Mouse (Mus musculus): ENCODE results near the gene Lmod2.

The Lmod2 gene

DNA sequence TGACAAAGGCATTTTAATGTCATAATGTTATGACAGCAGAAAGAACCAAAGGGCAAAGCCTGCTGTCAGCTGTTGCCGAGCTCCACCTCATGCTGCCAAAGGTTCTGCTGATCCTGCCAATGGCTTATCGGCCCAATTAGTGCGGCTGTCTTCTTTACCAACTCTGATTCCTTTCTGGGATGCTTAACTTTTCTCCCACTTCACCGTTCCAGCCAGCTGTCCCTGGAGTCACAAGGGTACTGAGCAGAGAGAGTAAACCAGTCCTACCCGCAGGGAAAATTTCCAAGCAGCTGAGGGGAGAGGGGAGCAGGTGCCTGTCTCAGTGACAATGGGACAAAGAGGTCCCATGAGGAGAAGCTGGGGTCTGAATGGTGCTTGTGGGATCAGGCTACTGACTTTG is 2.1 kb downstream of the Lmod2 start:
- in situ Hi-C loops (cut with MboI; ENCODE audit: low pct_unique_long_range_greater_than_20kb in 1 of 2, low sequenced_read_pairs in 2 of 2, unreplicated experiment in 1 of 2): no loop called here

DNA sequence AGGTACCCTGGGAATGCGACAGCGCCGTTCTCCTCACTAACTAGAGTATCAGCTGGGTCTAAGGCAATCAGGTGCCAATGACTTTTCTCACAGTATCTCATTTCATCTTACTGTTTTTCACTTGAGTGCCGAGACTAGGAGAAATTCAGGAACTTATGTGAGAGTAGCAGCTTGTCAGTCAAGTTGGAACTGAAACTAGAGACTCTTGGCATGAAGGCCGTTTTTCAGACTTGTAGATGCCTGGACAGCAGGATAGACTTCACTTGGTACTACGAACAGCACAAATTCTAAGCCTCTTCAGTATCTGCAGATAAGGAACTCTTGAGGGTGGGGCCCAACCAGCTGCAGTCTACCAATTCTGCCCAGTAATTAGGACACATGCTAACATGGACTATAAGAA is 2.6 kb downstream of the Lmod2 start:
- in situ Hi-C loops (cut with MboI; ENCODE audit: low pct_unique_long_range_greater_than_20kb in 1 of 2, low sequenced_read_pairs in 2 of 2, unreplicated experiment in 1 of 2): no loop called here

DNA sequence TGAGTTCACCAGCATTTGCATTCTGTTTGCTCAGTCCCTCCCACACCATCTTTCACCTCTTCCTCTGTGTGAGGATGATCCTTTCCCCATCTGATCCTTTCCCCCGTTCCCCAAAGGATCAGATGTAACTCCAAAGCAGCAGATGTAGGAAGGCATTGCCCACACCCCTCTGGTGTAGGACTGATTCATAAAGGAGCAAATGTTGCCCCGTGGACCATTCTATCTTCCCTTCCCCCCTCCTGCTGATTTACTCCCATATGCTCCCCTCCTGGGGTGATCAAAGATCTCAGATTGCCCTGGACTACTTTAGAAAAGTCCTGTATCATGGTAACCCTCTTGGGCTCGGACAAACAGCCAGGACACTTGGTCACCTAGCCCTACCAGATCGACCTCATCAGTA is 3.2 kb downstream of the Lmod2 start:
- in situ Hi-C loops (cut with MboI; ENCODE audit: low pct_unique_long_range_greater_than_20kb in 1 of 2, low sequenced_read_pairs in 2 of 2, unreplicated experiment in 1 of 2): no loop called here

DNA sequence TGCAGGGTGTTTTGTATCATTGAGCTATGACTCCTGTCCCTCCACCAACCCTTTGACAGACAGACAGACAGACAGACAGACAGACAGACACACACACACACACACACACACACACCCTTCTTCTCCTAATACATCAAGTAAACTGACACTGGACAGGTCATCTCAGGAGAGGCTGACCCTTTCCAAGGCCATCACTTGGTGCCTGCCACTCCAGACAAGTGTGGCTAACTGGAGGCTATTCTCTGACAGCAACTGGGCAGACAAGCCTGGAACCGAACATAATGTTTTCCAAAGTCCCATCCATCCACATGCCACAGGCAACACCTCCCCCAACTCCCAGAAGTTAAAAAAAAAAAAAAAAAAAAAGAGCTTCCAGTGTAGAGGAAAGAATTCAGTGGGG is 4.1 kb downstream of the Lmod2 start:
- in situ Hi-C loops (cut with MboI; ENCODE audit: low pct_unique_long_range_greater_than_20kb in 1 of 2, low sequenced_read_pairs in 2 of 2, unreplicated experiment in 1 of 2): no loop called here

DNA sequence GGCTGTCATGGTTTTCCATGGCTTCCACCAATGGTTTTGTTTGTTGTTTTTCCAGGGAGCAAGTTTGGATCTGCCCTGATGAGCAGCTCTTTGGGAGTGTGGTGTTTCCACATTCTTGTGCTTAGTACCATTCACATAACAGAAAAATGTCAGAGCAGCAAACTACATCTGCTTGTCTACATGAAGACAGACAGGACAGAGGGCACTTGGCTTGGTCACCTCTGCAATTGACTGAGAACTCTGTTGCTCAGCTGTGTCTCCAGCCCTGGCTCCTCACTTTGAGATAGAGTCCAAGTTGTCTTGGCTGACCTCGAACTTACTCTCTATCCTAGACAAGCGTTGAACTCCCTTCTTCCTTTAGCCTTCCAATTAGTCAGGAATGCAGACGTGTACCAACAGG is 4.8 kb downstream of the Lmod2 start:
- in situ Hi-C loops (cut with MboI; ENCODE audit: low pct_unique_long_range_greater_than_20kb in 1 of 2, low sequenced_read_pairs in 2 of 2, unreplicated experiment in 1 of 2): no loop called here

DNA sequence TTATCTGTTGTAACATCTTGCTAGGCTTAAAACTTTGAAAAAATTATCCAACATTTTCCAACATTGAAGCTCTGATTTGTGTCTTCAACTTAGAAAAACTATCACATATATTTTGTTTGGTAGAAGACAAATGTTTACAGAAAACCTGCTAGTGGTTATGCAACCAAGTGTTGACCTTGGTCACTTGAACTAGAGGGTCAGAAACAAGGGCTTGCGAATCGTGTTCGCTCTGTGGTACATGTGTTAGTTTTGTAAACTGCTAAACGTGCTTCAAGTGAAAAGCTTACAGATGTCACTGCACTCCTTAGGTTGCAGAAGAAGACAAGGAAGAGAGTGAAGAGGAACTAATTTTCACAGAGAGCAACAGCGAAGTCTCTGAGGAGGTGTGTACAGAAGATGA is 5.4 kb downstream of the Lmod2 start:
- in situ Hi-C loops (cut with MboI; ENCODE audit: low pct_unique_long_range_greater_than_20kb in 1 of 2, low sequenced_read_pairs in 2 of 2, unreplicated experiment in 1 of 2): no loop called here

DNA sequence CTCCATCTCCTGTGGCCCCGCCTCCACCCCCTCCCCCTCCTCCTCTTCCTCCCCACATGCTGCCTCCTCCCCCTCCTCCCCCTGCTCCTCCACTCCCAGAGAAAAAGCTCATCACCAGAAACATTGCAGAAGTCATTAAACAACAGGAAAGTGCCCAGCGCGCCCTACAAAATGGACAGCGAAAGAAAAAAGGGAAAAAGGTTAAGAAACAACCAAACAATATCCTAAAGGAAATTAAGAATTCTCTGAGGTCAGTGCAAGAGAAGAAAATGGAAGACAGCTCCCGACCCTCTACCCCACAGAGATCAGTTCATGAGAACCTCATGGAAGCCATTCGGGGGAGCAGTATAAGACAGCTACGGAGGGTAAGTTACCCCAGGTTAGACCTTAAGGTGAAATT is 6.7 kb downstream of the Lmod2 start:
- in situ Hi-C loops (cut with MboI; ENCODE audit: low pct_unique_long_range_greater_than_20kb in 1 of 2, low sequenced_read_pairs in 2 of 2, unreplicated experiment in 1 of 2): no loop called here

DNA sequence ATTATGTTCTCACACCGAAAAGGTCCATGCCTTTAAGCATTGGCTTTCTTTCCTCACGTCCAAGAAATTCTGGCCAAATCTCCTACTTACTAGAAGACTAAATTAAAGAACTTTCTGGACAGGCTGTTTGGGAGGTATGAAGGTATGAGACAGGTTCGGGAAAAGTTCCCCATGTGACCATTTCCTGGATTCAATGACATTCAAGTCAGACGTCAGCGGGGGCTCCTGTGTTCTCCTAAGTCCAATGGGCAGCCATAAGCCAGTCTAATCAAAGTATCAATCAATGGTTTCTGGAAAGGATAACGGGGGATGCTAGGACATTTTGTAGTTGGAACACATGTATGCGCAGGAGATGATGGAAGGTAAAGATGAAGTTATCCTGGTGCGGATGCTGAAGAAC is 8.1 kb downstream of the Lmod2 start:
- in situ Hi-C loops (cut with MboI; ENCODE audit: low pct_unique_long_range_greater_than_20kb in 1 of 2, low sequenced_read_pairs in 2 of 2, unreplicated experiment in 1 of 2): no loop called here

DNA sequence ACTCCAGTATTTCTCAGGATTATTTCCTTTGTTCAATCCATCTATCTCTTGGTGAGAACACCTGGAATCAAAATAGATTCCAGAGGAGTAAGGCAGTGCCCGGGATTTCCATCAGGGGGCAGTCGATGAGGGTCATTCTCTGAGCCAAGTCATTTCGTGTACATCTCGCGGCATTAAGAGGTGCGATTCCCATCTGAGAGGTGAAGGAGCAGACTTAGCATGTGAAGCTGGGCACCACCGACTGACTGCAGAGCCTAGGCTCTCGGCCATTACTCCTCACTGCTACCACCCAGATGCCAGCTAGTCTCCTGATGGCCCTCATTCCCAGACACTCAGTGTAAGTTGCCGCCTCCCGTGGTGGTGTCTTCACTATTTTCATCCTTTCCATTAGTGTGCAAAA is 8.9 kb downstream of the Lmod2 start:
- in situ Hi-C loops (cut with MboI; ENCODE audit: low pct_unique_long_range_greater_than_20kb in 1 of 2, low sequenced_read_pairs in 2 of 2, unreplicated experiment in 1 of 2): no loop called here

DNA sequence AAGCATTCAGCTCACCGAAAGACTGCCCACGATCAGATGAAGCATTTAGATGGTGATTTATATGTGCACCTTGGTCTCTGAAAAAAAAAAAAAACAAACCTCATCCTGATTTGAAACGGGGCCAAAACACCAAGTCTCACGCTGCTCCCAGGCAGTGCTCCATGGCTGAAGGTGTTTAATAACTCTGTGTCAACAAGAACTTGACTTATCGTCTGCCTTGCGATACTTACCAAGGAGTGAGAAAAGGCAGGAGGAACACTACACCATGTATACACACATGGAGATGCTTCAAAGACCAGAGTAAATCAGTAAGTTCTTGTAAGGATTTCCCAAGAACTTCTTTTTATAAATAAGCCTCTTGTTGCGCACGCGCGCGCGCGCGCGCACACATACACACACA is 10.0 kb downstream of the Lmod2 start:
- in situ Hi-C loops (cut with MboI; ENCODE audit: low pct_unique_long_range_greater_than_20kb in 1 of 2, low sequenced_read_pairs in 2 of 2, unreplicated experiment in 1 of 2): no loop called here

DNA sequence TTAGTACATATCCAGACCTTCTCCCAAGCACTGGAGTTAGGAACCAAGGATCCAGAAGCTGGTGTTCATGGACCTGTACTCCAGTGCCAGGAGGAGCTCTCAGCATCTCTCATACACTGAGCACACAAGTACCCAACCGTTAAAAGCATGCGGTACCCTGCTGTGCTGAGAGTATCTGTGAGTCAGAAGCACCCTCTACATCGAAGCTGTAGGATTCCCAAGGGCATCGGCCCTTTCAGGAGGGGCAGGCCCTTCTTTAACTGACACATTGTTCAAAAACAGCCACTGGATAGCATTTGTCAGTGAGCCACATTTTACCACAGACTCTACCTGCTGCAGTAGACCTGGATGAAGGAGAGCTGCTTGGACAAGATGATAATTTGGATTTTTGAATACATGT is 10.6 kb downstream of the Lmod2 start:
- in situ Hi-C loops (cut with MboI; ENCODE audit: low pct_unique_long_range_greater_than_20kb in 1 of 2, low sequenced_read_pairs in 2 of 2, unreplicated experiment in 1 of 2): no loop called here

DNA sequence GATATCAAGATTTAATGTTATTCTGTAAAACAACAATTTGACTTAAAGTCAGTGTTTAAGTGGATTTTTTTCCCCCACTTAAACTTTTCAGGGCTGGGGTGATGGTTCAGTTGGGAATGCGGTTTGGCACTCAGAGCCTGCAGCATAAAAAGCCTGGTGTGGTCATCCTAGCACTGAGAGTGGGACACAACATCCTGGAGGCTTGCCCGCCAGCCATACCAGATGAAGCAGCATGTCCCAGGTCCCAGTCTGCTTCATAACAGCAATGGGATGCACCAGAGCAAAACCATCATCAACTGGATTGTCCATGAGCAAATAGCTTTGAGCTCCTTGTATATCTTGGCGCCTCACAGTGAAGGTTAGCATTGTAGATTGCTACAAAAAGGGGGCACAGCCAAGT is 11.1 kb downstream of the Lmod2 start:
- in situ Hi-C loops (cut with MboI; ENCODE audit: low pct_unique_long_range_greater_than_20kb in 1 of 2, low sequenced_read_pairs in 2 of 2, unreplicated experiment in 1 of 2): no loop called here

DNA sequence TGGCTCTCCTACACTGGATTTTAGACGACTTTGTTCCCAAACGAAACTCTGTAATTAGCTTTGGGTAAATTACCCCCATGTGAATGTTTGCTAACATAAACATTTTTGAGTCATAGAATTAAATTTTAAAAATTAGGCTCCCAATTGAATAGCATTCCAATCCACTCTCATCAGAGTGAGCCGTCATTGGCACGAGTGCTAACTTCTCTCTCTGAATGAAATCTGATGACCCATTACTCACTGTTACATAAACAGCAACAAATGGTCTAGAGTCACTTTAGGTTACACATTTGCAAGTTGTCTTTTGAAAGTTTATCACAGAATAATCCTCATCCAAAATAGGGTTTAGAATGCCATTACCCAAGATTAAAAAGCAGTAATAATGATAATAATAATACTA is 12.0 kb downstream of the Lmod2 start:
- in situ Hi-C loops (cut with MboI; ENCODE audit: low pct_unique_long_range_greater_than_20kb in 1 of 2, low sequenced_read_pairs in 2 of 2, unreplicated experiment in 1 of 2): no loop called here

DNA sequence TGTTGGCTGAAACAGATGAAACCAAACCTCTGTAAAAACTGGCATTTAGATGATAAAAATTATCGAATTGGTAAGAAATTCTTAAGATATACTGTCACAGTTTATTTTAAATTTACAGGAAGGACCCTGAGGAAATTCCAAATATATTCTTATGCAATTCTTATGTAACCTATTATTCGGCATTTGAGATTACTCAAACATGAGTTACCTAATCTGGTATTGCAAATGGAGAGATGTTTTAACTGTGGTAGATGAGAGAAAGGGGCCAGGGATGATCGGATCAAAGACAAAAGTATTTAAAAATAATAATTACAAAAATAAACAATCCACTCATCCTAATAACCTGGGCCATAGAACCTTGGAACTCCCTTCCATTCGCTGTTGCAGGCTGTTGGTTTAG is 12.8 kb downstream of the Lmod2 start:
- in situ Hi-C loops (cut with MboI; ENCODE audit: low pct_unique_long_range_greater_than_20kb in 1 of 2, low sequenced_read_pairs in 2 of 2, unreplicated experiment in 1 of 2): no loop called here

DNA sequence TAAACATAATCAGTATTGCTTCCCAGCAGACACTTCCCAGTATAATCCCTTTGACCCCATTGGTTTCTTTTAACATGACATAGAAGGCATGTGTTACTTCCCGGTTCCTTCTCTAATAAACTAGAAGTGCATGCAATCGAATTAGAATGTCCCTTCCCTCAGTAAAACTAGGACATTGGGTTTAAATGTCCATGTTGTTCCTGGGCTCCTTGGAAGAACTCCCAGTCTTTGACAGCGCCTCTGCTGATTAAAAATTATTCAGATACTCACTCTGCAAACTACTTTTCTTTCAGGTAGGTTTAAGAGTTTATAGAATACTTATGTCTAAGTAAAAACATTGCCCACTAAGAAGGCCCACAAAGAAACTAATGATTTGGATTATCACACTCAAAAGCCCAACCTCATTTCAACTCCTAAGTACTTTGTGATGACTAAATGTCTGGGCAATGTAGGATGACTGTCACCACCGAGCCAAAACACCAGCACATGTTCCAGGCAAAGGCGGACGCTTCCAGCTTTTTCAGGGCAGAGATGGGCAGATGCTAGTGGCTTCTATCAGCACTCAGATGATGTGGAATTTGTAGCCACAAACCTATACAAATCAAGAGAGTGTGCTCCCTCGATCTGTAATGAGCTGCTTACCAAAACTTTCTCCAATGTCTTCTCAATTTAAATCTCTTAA is 14.7 kb downstream of the Lmod2 start:
- in situ Hi-C loops (cut with MboI; ENCODE audit: low pct_unique_long_range_greater_than_20kb in 1 of 2, low sequenced_read_pairs in 2 of 2, unreplicated experiment in 1 of 2): no loop called here

DNA sequence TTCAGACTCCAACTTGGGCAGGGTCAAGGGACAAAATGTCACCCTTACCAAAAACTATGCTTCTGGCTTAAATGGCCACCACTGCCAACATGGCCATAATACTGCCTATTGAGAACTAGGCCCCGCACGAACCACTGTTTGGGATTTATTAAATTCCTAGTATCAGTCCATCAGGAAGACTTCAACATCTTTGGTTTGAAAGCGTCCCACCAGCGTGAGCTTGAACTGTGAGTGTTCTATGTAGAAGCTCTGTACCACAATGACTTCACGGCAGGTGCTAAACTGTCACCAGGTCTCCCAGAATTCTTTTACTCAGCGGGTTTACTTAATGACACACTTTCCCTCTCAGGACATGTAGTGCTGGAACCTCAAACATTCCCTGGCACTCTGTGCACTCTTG is 15.8 kb downstream of the Lmod2 start:
- in situ Hi-C loops (cut with MboI; ENCODE audit: low pct_unique_long_range_greater_than_20kb in 1 of 2, low sequenced_read_pairs in 2 of 2, unreplicated experiment in 1 of 2): no loop called here

DNA sequence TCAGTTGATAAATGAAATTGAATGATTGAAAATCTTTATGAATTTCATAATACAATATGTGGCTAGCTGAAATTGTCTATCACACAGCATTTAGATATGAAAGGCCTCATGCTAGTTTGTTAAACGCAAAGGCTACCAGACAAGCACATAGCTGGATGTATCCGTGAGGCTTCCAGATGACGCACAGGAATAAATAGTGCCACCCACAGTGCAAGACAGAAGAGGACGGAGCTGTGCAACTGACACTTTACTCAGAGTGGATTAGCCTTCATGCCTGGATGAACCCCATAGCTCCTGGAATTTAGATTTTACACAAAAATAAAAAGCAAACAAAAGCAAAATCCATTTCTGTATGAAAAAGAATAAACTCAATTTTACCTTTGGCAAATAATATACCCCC is 16.4 kb downstream of the Lmod2 start:
- in situ Hi-C loops (cut with MboI; ENCODE audit: low pct_unique_long_range_greater_than_20kb in 1 of 2, low sequenced_read_pairs in 2 of 2, unreplicated experiment in 1 of 2): no loop called here

DNA sequence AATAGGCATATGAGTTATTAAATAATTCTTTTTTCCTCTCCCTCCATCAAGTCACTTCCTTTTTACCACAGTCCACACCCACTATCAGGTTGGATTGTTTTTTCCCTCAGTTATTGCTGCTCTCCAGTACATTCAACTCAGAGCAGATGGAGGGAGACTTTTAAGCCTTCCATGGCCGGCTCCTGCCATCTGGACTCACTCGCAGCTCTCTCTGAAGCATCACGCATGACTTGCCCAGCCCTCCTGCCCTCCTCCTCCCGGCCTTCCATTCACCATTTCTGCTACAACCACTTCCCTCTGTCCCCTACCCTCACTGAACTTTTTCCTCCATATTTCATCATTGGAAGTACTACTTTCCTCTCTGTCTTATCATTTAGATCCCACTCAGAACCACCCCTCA is 19.2 kb downstream of the Lmod2 start:
- in situ Hi-C loops (cut with MboI; ENCODE audit: low pct_unique_long_range_greater_than_20kb in 1 of 2, low sequenced_read_pairs in 2 of 2, unreplicated experiment in 1 of 2): no loop called here

DNA sequence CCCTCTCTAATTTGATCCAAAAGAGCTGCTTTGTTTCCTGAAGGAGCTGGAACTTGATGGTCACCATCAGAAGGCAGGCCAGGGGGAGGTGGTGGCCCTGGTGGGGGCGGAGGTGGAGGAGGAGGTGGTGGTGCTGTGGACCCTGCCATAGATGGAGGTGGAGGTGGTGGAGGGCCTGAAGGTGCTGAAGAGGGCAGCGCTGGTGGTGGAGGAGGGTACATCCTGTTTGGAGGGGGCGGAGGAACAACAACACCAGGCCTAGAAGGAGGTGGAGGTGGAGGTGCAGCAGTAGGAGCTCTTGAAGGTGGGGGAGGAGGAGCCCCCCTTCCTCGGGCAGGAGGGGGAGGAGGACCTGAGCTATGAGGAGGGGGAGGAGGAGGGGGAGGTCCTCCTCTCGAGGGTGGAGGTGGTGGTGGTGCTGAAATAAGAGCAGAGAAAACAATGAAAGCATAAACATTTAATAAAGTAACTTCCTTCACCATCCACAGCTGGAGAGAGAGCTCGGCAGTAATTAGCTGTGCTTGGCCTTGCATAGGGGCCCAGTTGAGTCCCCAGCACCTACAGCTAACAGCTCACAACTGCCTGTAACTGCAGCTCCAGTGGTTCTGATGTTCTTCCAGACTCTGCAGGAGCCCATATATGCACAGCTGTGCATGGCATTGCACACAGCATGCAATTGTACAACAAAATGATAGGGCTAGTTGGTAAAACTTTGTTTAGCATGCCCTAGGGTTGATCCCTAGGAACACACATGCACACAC is 21.9 kb downstream of the Lmod2 start:
- in situ Hi-C loops (cut with MboI; ENCODE audit: low pct_unique_long_range_greater_than_20kb in 1 of 2, low sequenced_read_pairs in 2 of 2, unreplicated experiment in 1 of 2): no loop called here

DNA sequence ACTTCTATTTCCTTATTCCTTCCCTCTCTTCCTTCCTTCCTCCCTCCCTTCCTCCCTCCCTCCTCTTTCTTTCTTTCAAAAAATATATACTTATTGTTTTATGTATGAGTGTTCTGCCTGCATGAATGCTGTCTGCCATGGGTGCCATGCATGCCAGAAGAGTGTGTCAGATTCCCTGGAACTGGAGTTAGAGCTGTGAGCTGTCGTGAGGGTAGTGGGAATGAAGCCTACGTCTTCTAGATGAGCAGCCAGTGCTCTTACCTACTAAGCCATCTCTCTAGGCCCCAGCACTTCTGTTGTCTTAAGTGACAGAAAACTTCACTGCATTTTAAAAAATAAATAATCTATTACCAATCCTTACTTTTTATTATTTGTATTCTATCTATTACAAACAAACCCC is 23.4 kb downstream of the Lmod2 start:
- in situ Hi-C loops (cut with MboI; ENCODE audit: low pct_unique_long_range_greater_than_20kb in 1 of 2, low sequenced_read_pairs in 2 of 2, unreplicated experiment in 1 of 2): no loop called here
